Mouse (Mus musculus) CD4-positive helper T cell, adult 2 months (primary cell): Measurements from ENCODE around the gene Podn.

Experiments
- DNase-seq: peaks from one replicate; pipeline ENCODE4 v3.0.0-alpha.2; 2012; ENCODE audit warnings: low read depth, missing footprints, low spot score

Podn gene

GRCm38 (mm10) chr4:108045136-108046107 lies 50.8 kb downstream of the Podn start:
- DNase-seq = no peak

- no peak for DNase-seq
Measured at GRCm38 (mm10) chr4:108037027-108037426, 59.2 kb downstream of the Podn start.

GRCm38 (mm10) chr4:108033041-108033764 lies 63.0 kb downstream of the Podn start:
- no peak for DNase-seq

- no peak for DNase-seq
Measured at GRCm38 (mm10) chr4:108032352-108032849, 63.8 kb downstream of the Podn start.

GRCm38 (mm10) chr4:108031502-108032351 lies 64.5 kb downstream of the Podn start:
- DNase-seq = no peak

GRCm38 (mm10) chr4:108030888-108031501 lies 65.2 kb downstream of the Podn start:
- DNase-seq = no peak

GRCm38 (mm10) chr4:108026193-108026592 lies 70.1 kb downstream of the Podn start:
- DNase-seq = no peak

- no peak for DNase-seq
Measured at GRCm38 (mm10) chr4:108025269-108025668, 71.0 kb downstream of the Podn start.

- no peak for DNase-seq
Measured at GRCm38 (mm10) chr4:108024641-108025040, 71.6 kb downstream of the Podn start.

GRCm38 (mm10) chr4:108023186-108023585 lies 73.1 kb downstream of the Podn start:
- no peak for DNase-seq

- DNase-seq = no peak
Measured at GRCm38 (mm10) chr4:108020178-108020577, 76.1 kb downstream of the Podn start.

- DNase-seq = no peak
Measured at GRCm38 (mm10) chr4:108018961-108019921, 77.0 kb downstream of the Podn start.

- DNase-seq = no peak
Measured at GRCm38 (mm10) chr4:108018241-108018923, 77.9 kb downstream of the Podn start.

- DNase-seq = no peak
Measured at GRCm38 (mm10) chr4:108017839-108018238, 78.4 kb downstream of the Podn start.

- DNase-seq = no peak
Measured at GRCm38 (mm10) chr4:108016321-108016720, 79.9 kb downstream of the Podn start.

GRCm38 (mm10) chr4:108015067-108015765 lies 81.0 kb downstream of the Podn start:
- DNase-seq = no peak

- DNase-seq = no peak
Measured at GRCm38 (mm10) chr4:108014466-108014865, 81.8 kb downstream of the Podn start.

GRCm38 (mm10) chr4:108008541-108008940 lies 87.7 kb downstream of the Podn start:
- no peak for DNase-seq
